Mouse (Mus musculus): ENCODE measurements around the gene Uqcr10. TPM values are rescaled to one million over a fixed set of nuclear protein-coding genes. Genes with fewer than 3 reads are reported as not detected.
"Not testable (repeated sequence)": the region's sequence is repeated elsewhere in the genome, so short reads cannot be mapped to it uniquely, and the experiment has no call there.

Uqcr10 gene
- total RNA-seq, 2 experiments from 2014 or later = 1,571 to 1,600 TPM

DNA sequence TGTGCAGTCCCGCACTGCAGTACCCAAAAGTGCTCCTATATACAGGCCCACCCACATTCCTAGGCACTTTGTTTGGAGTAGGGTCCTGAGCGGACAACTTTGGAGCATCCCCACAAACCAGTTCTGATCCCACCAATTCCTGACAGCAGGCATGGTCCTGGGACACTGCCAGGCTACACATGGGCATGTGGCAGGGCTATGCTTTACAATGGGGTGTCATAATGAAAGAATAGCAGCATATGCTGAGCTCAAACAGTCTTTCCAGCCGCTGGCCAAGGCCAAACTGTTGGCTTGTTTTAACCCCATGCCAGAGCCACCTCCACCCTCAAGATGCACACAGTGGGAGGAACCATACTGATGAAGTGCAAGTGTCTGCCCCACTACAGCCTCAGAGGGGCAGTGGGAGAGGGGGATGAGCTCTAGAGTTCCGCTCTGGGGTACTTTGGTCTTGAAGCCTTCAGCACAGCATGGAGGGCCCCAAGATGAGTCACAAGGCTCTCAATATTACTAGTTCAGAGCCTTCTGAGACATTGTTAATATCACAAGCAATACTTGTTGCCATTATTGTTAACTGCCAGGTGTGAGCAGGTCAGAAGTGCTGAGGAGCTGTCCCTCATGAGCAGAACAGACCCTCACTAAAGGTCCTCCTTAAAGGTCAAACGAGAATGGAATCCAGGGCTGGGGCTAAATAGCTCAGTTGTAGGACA is 12.5 kb upstream of the Uqcr10 start:
- no peak for DNase-seq
- intact Hi-C loops (cut with DNase I) = no loop called here

DNA sequence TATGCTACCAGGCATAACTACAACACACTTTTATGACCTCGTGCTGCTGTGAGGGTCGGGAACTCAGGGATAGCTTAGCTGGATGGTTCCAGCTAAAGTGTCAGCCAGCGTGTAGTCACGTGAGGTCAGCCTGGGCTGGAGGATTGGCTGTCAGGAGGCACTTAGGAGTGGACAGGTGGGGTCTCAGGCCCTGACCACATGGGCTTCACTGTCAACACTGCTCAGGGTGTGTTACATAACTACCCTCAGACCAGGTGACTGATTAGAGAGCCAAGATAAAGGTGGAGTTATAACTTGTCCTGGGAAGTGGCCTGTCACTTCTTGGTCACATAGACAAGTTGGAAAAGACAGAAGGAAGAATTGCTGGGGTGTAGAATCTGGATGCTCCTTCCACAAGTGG is 11.5 kb upstream of the Uqcr10 start:
- intact Hi-C loops (cut with DNase I) = no loop called here
- no peak for DNase-seq

DNA sequence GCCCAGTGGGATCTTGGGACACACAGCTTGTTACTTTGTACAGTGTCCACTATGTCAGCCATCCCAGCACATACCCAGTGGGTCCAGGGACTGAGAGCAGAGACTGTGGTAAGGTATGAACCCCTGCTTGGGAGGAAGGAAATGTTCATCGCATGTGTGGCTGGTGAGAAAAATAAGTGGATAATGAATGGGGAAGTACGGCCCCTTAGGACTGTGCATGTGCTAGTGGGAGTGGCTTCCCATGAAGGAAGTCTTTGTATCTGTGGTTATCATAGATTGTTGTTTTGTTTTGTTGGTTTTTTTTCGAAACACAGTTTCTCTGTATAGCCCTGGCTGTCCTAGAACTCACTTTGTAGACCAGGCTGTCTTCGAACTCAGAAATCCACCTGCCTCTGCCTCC is 10.6 kb upstream of the Uqcr10 start:
- intact Hi-C loops (cut with DNase I) = no loop called here

DNA sequence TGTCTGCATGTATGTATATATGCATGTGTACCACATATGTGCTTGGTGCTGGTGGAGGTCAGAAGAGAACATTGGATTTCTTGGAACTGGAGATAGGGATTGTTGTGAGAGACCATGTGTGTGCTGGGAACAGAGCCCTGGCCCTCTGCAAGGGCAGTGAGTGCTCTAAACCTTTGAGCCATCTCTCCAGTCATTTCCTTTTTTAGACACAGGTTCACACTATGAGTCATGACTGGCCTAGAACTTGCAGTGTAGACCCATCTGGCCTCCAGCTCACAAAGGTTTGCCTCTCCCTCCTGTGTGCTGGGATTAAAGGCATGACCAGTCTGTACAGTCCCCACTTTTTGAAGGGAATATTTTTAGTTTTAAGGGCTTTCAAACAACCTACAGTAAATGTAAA is 8.7 kb upstream of the Uqcr10 start:
- DNase-seq = no peak
- intact Hi-C loops (cut with DNase I) = no loop called here

More for the DNA sequence above, 10.6 kb upstream of the Uqcr10 start:
- no peak for DNase-seq

DNA sequence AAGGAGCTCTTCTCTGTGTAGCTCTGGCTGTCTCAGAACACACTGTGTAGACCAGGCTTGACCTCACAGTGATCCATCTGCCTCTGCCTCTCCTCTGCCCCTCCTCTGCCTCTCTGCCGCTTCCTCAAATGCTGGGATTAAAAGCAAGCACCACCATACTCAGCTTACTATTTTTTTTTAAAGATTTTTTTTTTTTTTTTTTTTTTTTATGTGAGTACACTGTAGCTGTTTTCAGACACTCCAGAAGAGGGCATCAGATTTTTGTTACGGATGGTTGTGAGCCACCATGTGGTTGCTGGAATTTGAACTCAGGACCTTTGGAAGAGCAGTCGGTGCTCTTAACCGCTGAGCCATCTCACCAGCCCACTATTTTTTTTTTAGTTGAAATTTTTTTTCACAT is 6.0 kb upstream of the Uqcr10 start:
- intact Hi-C loops (cut with DNase I); DNase-seq: not testable (repeated sequence)

DNA sequence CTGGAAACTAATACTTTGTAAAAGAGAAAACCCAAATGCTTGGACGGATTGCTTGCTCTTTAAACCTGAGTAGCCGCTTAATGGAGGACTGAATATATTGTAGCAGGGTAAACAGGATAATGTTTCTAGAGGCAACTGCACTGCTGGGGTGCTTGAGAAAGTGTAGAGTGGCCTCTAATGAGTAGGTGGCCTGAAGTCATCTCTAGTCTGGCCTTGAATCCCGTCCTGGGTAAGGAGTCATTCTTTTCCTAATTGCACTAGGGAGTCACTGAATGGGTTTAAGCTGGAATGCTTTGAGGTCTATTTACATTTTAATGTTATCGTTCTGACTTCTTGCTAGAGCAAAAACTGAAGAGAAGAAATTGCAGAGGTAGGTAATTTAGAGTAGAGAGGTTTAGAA is 1.0 kb upstream of the Uqcr10 start:
- intact Hi-C loops (cut with DNase I) = no loop called here
- no peak for DNase-seq

DNA sequence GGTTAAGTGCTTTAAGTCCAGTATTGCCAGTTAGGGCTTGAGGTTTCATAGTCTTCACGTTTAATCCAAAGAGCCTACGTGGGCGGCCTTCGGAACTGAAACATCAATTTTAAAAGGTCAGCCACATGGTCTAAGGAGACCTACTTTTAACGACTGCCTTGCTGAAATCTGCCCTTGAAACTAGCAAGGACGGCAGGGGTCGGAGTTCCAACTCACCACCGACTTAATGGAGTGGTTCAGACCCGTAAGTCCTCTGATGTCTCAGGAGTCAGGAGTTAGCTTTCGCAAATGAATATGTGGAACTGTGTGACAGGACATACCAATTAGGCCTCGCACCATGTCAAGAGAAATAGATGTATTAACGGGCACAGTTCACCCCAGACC is 462 bp downstream of the Uqcr10 start:
- no peak for DNase-seq
- intact Hi-C loops (cut with DNase I) = no loop called here

DNA sequence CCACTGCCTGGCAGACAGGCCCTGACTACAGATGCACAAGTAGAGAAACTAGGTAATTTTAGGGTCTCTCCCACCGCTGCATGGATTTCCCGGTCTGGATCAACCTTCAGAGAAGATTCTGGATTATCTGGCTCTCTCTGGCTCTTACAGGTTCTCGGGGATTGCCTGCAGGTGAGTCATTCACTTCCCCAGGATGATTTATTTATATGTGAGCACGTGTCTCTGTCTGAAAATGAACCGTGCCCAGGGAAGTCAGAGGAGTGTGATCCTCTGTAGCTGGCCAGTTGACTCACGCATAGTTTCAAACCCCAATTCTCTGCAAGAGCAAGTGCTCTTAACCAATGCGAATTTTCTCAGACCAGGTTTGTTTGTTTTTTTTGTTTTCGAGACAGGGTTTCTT is 3.4 kb downstream of the Uqcr10 start:
- no peak for DNase-seq
- intact Hi-C loops (cut with DNase I) = no loop called here

DNA sequence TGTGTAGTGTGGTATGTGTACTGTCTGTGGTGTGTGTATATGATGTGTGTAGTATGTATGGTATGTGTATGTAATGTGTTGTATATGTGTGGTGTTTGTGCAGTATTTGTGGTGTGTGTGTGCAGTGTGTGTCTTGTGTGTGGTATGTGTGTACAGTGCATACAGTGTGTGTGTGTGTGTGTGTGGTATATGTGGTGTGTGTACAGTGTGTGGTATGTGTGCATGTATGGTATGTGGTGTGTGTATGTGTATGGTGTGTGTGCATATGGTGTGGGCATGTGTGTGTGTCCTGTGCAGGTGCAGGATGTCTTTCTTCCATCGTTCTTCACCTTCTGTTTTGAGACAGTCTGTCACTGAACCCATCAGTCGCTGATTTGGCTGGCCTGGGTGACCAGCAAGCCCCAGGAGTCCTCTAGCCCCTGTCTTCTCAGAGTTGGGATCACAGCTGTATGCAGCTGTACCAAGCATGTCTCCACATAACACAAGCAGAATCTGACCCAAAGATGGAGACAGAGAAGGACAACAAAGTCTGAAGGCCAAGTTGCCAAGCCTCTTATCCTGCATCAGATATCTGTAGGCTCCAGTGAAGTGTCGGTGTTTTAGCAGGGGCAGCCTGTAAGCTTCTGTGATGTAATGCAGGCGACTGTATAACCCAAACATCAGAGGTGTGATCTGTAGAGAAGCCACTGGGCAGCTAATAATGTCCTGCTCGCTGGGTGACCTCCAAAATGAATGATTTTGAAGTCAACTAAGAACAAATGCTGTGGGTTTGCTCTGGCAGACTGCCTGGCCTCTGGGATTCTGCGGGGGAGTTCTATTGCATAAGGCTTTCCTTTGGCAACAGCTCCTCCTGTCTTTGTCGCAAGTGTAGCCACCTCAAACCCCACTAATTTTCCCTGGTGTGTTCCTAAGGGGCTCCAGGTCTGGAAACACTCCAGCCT is 6.8 kb downstream of the Uqcr10 start:
- intact Hi-C loops (cut with DNase I) = no loop called here
- DNase-seq = peak; percentile 59 to 67

DNA sequence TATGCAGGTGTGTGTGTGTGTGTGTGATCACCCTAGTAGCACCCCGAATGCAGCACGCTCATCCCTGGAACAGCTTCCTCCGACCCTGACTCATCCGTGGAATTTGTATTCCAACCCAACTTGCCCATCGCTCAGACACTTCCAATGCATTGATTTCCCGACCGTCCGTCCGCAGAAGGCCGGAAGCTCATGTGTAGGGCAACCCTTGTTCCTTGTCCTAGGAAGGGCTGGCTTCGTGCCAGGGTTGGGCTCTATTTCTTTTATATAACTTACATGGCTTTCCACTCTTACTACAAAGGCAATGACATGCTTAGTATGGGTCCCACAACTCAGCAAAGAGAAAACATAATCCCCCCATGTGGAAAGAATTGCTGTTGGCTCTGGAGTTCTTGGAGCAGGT is 12.0 kb downstream of the Uqcr10 start:
- intact Hi-C loops (cut with DNase I) = no loop called here
- DNase-seq = no peak

DNA sequence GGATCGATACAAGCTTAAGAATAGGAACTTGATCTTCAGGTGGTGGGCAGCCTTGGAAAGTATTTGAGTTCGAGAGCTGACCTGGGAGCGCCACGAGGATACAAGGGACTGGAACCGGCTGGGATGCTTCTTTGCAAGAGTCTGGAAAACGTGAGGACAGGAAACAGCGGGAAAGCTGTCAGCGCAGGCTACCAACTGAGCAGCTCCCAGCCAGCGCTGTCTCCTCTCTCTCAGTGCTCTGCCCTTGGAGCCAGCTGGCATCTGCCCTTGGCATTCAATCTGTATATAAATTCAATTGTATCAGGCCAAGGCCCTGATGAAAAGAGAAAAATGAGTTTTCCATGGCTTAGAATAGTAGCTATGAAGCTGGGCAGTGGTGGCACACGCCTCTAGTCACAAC is 12.9 kb downstream of the Uqcr10 start:
- DNase-seq = no peak
- intact Hi-C loops (cut with DNase I) = no loop called here

DNA sequence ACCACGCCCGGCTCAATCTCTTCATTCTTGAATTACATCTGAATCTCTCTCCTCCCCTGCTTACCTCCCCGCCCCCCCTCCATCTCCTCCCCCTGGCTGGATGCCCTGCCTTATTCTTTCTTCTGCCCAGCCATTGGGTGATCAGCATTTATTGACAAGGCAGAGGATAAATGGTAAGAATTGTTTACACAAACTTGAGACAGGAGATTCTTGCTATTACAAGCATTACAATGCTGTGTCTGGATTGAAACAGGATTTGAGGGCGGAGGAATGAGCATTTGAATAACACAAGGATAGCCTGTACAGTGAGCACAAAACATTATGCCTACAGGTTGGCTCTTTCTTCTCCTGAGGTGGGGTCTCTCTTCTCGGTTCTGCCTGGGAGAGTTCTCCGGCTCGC is 13.8 kb downstream of the Uqcr10 start:
- intact Hi-C loops (cut with DNase I) = no loop called here
- DNase-seq = no peak

DNA sequence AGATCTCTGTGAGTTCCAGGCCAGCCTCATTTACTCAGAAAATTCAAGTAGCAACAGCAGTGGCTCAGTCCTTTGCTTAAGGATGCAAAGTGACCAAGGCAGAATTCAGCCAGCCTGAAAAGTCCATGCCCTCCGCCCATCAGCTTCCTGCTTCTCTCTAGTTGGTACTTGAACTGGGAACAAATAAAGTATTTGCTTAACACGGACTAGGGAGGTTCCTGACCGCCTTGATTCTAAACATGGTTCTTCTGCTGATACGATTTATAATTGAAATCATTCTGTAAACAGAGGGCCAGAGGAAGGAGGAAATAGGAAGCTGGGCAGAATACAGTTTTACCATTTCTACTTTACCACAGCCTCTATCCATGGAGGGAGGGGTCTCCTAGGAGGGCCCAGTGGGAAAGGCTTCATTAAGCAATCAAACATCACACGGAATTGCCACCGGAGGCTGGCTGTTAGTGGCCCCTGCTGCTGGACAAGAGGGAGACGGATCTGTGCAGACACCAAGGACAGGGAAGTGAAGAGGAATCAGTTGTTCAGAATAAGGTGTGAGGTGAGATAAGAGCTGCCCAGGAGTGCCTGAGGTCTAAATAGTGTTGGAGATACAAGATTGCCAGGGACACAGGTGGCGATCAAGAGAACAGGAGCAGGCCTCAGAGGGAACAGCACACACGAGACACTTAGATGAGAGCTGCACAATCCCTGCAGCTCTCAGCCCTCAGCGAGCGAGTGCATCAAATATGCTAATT is 15.3 kb downstream of the Uqcr10 start:
- DNase-seq = no peak
- intact Hi-C loops (cut with DNase I) = loop anchor here (5.0 kb wide), 1 partner anchor 252 kb away; no protein-coding TSS in a partner anchor

DNA sequence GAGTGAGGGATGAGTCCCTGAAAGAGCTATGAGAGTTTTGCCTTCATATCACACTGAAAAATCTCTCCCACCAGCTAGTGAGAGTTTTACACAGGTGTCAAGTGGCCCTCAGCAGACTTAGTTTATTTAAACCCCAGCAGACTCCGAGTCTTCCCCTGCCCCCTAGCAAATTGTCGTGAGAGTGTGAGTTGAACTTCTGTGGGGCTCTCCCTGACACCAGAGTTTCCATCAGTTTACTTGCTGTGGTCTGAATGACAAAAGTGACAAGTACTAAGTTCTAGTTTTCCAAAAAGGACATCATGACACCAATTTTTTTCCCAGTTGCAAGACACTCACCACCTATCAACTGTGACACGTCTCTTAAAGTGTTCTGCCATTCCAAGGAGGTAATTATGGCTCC is 16.3 kb downstream of the Uqcr10 start:
- intact Hi-C loops (cut with DNase I) = loop anchor here (5.0 kb wide), 1 partner anchor 251 kb away; no protein-coding TSS in a partner anchor
- no peak for DNase-seq

DNA sequence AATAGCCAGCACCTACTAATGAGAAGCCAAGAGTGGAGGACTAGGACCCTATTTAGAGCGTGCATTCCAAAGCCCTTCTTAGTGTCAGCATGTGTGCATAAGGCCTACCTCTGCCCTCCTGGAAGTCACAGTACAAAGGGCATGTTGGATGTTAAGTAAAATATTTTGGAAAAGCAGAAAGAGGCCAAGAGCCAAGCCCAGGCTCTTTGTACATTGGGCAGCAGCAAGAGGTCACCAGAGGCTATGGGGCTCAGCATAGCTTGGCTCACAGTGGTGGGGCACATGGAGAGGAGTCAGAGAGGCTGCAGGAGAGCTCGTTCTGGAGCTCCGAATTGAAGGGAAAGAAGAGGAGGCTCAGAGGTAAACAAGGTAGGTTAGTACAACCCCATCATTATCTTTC is 17.1 kb downstream of the Uqcr10 start:
- intact Hi-C loops (cut with DNase I) = loop anchor here (5.0 kb wide), 1 partner anchor 250 kb away; no protein-coding TSS in a partner anchor
- DNase-seq = no peak

DNA sequence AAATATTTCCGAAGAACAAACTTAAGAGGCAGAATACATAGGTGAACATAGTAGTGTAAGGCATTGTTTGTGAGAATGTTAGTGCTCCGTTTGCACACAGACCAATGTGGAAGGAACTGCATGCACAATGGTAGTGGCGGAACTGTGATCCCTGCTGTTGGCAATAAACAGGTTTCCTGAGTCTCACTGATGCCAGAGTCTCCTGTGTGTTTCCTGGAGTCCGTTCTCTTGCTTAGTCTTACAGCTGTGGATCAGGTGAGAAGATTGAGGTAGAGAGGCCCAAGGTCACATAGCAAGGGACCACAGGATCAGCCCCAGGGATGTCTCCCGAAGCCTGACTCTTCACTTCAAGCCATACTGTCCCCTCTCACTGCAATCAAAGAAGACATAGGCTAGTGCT is 18.6 kb downstream of the Uqcr10 start:
- intact Hi-C loops (cut with DNase I) = loop anchor here (5.0 kb wide), 1 partner anchor 248 kb away; no protein-coding TSS in a partner anchor
- DNase-seq = no peak

DNA sequence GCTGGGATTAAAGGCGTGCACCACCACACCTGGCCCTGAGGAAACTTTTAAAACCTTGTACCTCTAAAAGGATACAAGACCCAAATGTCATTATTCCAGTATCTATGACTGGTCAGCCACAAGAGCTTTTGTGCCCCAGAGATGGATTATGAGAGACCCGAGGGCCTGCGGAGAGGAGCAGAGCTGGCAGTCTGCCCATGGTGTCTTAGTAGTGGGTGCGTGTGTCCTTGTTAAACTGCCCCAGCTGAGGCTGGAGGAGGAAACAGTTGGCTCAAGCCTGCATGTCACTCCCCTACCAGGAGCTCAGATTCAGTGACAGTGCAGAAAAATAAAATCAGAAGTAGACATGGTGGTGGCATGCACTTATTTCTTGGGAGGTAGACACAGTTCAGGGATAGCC is 19.1 kb downstream of the Uqcr10 start:
- no peak for DNase-seq
- intact Hi-C loops (cut with DNase I) = loop anchor here (5.0 kb wide), 1 partner anchor 248 kb away; no protein-coding TSS in a partner anchor

DNA sequence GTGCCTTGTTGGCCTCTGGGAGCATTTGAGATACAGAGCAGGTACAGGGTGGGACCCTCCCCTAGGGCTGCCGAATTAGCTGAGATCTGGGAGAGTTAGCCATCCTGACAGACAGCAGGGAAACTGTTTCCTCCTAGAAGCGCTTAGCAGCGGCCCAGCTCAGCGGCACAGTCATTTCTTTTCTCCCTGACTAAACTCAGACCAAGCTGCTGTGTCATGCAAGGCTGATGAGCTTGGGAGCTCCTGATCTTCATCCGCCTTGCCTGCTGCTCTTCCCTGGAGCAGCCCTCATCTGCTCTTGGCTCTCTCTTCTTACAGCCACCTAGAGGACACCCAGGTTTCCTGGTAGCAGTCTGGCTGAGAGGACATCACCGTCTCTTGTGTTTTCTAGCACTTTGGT is 20.0 kb downstream of the Uqcr10 start:
- intact Hi-C loops (cut with DNase I) = no loop called here
- DNase-seq = no peak

DNA sequence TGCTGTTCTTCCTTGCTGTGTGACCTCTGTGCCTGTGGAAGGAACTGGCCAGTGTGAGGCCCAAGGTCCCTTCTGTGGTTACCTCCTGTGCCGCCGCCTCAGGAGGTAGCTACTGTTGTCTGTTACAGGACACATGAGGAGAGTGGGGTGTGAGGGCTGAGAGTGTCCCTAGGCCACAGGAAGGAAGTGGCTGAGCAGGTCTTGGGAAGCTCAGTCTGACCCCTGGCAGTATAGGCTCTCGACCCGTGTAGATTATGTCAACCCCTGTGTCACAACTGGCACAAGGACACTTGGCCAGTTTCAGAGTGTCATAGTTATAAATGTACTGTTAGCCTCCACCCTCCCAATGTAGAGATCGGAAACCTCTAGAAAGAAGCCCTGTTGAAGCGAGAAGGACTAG is 20.6 kb downstream of the Uqcr10 start:
- DNase-seq = no peak
- intact Hi-C loops (cut with DNase I) = no loop called here

DNA sequence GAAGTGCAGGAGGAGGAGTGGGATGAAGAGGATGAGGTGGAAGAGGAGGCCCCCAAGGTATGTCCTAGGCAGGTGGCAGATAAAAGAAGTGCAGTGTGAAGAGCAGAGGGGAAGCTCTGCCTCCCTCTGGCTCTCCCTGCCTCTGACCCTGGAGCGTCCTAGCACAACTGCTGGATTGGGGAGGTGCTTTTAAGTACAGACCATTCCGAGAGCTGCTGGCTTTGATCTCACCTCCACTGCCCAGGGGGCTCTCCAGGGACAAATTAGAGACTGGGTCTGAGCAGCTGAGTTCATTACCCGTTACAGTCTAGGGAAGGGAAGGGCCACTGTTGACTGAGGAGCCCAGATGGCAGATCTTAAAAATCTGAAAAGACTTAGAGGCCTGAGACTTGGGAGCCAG is 24.0 kb downstream of the Uqcr10 start:
- no peak for DNase-seq

DNA sequence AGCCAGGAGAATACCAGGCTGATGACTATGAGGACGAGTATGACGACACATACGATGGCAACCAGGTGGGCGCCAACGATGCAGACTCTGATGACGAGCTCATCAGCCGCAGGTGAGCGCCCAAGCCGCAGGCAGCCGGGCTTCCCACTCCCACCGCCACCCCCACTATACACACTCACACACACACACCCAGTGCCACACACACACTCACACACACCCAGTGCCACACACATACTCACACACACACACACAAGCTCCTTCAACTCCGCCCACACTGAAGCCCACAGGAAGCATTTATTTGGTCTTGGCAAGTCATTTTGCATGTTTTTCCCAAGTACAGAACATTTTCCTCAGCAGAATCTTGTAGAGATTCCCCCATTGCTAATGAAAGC is 24.7 kb downstream of the Uqcr10 start:
- no peak for DNase-seq
- intact Hi-C loops (cut with DNase I) = no loop called here

More for the DNA sequence above, 24.0 kb downstream of the Uqcr10 start:
- intact Hi-C loops (cut with DNase I) = no loop called here

Measured in heart, postnatal 36 days (tissue).